ENCODE assay signal across 26 mouse cellular contexts in the genomic region with DNA sequence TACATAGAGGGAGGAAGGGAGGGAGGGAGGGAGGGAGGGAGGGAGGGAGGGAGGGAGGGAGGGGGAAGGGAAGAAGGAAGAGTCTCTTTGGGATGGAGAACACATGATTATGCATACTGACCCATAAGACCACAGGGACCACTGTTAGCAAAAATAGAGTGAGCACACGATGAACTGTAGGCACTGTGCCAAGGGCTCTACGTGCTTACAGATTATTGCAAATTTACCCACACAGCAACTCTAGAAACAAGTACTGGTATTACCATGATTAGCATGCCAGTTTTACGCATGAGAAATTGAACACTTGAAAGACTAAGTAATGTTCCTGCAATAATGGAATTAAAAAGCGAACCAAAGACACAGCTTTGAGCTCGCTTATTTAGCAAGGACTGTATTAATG.
DNase-seq lines count a peak whose midpoint lies in the region; ATAC-seq lines count a peak whose summit lies in the region.
"Had no signal": no experiment of that assay in that cellular context is flagged by ENCODE, and none has a peak within 500 bp of the region (broad histone marks: within the 10 kb centered on the region; RNA-seq: fewer than 3 reads in every experiment).

No protein-coding gene starts in this region.

- intact Hi-C loops in heart, postnatal 36 days (cut with DNase I), result no loop called here

- peaks cover 2% of the 10 kb centered on the region; the same call in 1 of the 2 replicates for H3K4me1 ChIP-seq in embryonic facial prominence, embryonic 14.5 days (ENCODE audit: control insufficient read depth, insufficient read depth, low read length)
- peaks cover 6% of the 10 kb centered on the region; the same call in 1 of the 2 replicates for H3K4me1 ChIP-seq in embryonic facial prominence, embryonic 10.5 days
- H3K4me1 ChIP-seq in neural tube, embryonic 13.5 days (replicated peaks), result peaks cover 15% of the 10 kb centered on the region

- no peaks in the 10 kb centered on the region for H3K9me3 ChIP-seq in embryonic facial prominence, embryonic 14.5 days (ENCODE audit: control insufficient read depth, low read length)
- no peaks in the 10 kb centered on the region for H3K9me3 ChIP-seq in embryonic facial prominence, embryonic 10.5 days
- no peaks in the 10 kb centered on the region for H3K9me3 ChIP-seq in neural tube, embryonic 13.5 days
- H3K9me3 ChIP-seq: embryonic facial prominence, embryonic 12.5 days; embryonic facial prominence, embryonic 15.5 days; forebrain, embryonic 10.5 days; forebrain, embryonic 12.5 days; G1E had no signal

- peak; percentile 48 for DNase-seq in embryonic facial prominence, embryonic 14.5 days (ENCODE audit: low spot score)
- no peak for DNase-seq in embryonic facial prominence, embryonic 10.5 days (ENCODE audit: low spot score)
- DNase-seq in heart, adult 11 months, result peak; percentile 52
- no peak for DNase-seq in heart, postnatal 36 days
- no peak for DNase-seq in neural tube, embryonic 10.5 days (ENCODE audit: extremely low spot score, low spot score)
- DNase-seq: adrenal gland, adult 8-10 months; adrenal gland, postnatal 14 days; adrenal gland, postnatal 36 days; B cell, adult 2 months; cerebellum, adult 11 months; cerebellum, adult 18-20 months; cerebellum, adult 8-10 months; cerebellum, adult 9-11 months; cerebellum, postnatal 14 days; cerebellum, postnatal 36 days; embryo, embryonic 11 days had no signal

- H3K27me3 ChIP-seq in embryonic facial prominence, embryonic 14.5 days (replicated peaks; ENCODE audit: control insufficient read depth, insufficient read depth, low read length), result no peaks in the 10 kb centered on the region
- H3K27me3 ChIP-seq in embryonic facial prominence, embryonic 10.5 days (replicated peaks; ENCODE audit: low read depth, poor library complexity, severe bottlenecking), result no peaks in the 10 kb centered on the region
- H3K27me3 ChIP-seq in neural tube, embryonic 13.5 days, result no peaks in the 10 kb centered on the region
- H3K27me3 ChIP-seq: CH12.LX; embryonic facial prominence, embryonic 12.5 days; embryonic facial prominence, embryonic 15.5 days; forebrain, embryonic 12.5 days; Patski had no signal

- no peak overlapping the region for H3K4me2 ChIP-seq in embryonic facial prominence, embryonic 14.5 days (ENCODE audit: low read depth, low read length)
- H3K4me2 ChIP-seq in neural tube, embryonic 13.5 days, result no peak overlapping the region
- H3K4me2 ChIP-seq: embryonic facial prominence, embryonic 12.5 days; embryonic facial prominence, embryonic 15.5 days; forebrain, embryonic 12.5 days had no signal

- H3K27ac ChIP-seq in embryonic facial prominence, embryonic 14.5 days (replicated peaks; ENCODE audit: low read depth, low read length), result no peak overlapping the region
- no peak overlapping the region for H3K27ac ChIP-seq in embryonic facial prominence, embryonic 10.5 days (replicated peaks)
- H3K27ac ChIP-seq in neural tube, embryonic 13.5 days (replicated peaks), result no peak overlapping the region
- H3K27ac ChIP-seq: embryonic facial prominence, embryonic 12.5 days; embryonic facial prominence, embryonic 15.5 days; forebrain, embryonic 10.5 days; forebrain, embryonic 12.5 days had no signal

- no peak for ATAC-seq in embryonic facial prominence, embryonic 14.5 days (ENCODE audit: low read depth)
- ATAC-seq in neural tube, embryonic 13.5 days (ENCODE audit: low read depth), result peak; percentile 36; the same call in 1 of the 2 replicates
- ATAC-seq: forebrain, embryonic 16.5 days; Patski had no signal

- no peak overlapping the region for H3K4me3 ChIP-seq in embryonic facial prominence, embryonic 14.5 days (ENCODE audit: low read depth, low read length)
- no peak overlapping the region for H3K4me3 ChIP-seq in embryonic facial prominence, embryonic 10.5 days
- H3K4me3 ChIP-seq in neural tube, embryonic 13.5 days, result no peak overlapping the region
- H3K4me3 ChIP-seq: embryonic facial prominence, embryonic 12.5 days; embryonic facial prominence, embryonic 15.5 days; erythroblast, embryonic 14.5 days; forebrain, embryonic 10.5 days; forebrain, embryonic 12.5 days had no signal

- WGBS in embryonic facial prominence, embryonic 14.5 days, result 58% methylated on average over 5 of the region's 5 CpGs
- WGBS in embryonic facial prominence, embryonic 10.5 days, result 92% methylated on average over 5 of the region's 5 CpGs
- WGBS in neural tube, embryonic 13.5 days, result 72% methylated on average over 5 of the region's 5 CpGs

- H3K9ac ChIP-seq in embryonic facial prominence, embryonic 14.5 days (ENCODE audit: low read depth, low read length), result no peak overlapping the region
- H3K9ac ChIP-seq in neural tube, embryonic 13.5 days, result no peak overlapping the region
- H3K9ac ChIP-seq: embryonic facial prominence, embryonic 12.5 days; embryonic facial prominence, embryonic 15.5 days; forebrain, embryonic 12.5 days had no signal

- H3K36me3 ChIP-seq in embryonic facial prominence, embryonic 14.5 days (ENCODE audit: control insufficient read depth, insufficient read depth, low read length), result no peaks in the 10 kb centered on the region
- H3K36me3 ChIP-seq in embryonic facial prominence, embryonic 10.5 days (replicated peaks), result no peaks in the 10 kb centered on the region
- no peaks in the 10 kb centered on the region for H3K36me3 ChIP-seq in neural tube, embryonic 13.5 days
- H3K36me3 ChIP-seq: embryonic facial prominence, embryonic 12.5 days; embryonic facial prominence, embryonic 15.5 days; forebrain, embryonic 10.5 days; forebrain, embryonic 12.5 days; G1E had no signal

Comparison
In these comparisons a context has a peak if more than half of its experiments do, and no peak if none do; other contexts are left out.
1. DNase-seq: peak in embryonic facial prominence, embryonic 14.5 days (single experiment) and heart, adult 11 months (single experiment); none in embryonic facial prominence, embryonic 10.5 days (single experiment), heart, postnatal 36 days (0 of 2) and neural tube, embryonic 10.5 days (single experiment).